Mouse (Mus musculus) liver, postnatal 0 days (tissue): ENCODE results near the gene Pam. TPM values are rescaled to one million over a fixed set of nuclear protein-coding genes. Genes with fewer than 3 reads are reported as not detected.

Experiments used
- ATAC-seq: fragments of 200-750 bp; cut with Nextera tagmentation; 2 replicates; pipeline ENCODE4 v1.8.0; 2017; ENCODE audit warnings: mild to moderate bottlenecking, moderate library complexity
- DNase-seq: peaks from one replicate; pipeline ENCODE4 v3.0.0-alpha.2; 2016
- H3K27ac ChIP-seq: fragments of 300-500 bp; sonication (generic); 2 replicates; pipeline ENCODE4 v1.5.1; 2014; ENCODE audit warnings: antibody characterized with exemption, moderate library complexity, mild to moderate bottlenecking, low read depth
- H3K27me3 ChIP-seq: fragments of 300-500 bp; sonication (generic); 2 replicates; pipeline ENCODE4 v1.6.1; 2014; ENCODE audit warnings: low read length, control low read depth, mixed read lengths; ENCODE audit not compliant: insufficient read depth
- H3K36me3 ChIP-seq: fragments of 300-500 bp; sonication (generic); replicated peaks from 2 replicates; pipeline ENCODE4 v1.6.1; 2014; ENCODE audit warnings: mild to moderate bottlenecking, control low read depth, low read length, moderate library complexity, mixed read lengths; ENCODE audit not compliant: insufficient read depth
- H3K4me1 ChIP-seq: fragments of 300-500 bp; sonication (generic); 2 replicates; pipeline ENCODE4 v1.6.1; 2014; ENCODE audit warnings: antibody characterized with exemption, mild to moderate bottlenecking, control low read depth; ENCODE audit not compliant: insufficient read depth
- H3K4me2 ChIP-seq: fragments of 300-500 bp; sonication (generic); 2 replicates; pipeline ENCODE4 v1.6.1; 2014; ENCODE audit warnings: low read depth, mild to moderate bottlenecking, low read length, moderate library complexity, mixed read lengths
- H3K4me3 ChIP-seq: fragments of 300-500 bp; sonication (generic); 2 replicates; pipeline ENCODE4 v1.5.1; 2014; ENCODE audit warnings: low read depth, low read length
- H3K9ac ChIP-seq: fragments of 300-500 bp; sonication (generic); replicated peaks from 2 replicates; pipeline ENCODE4 v1.6.1; 2014; ENCODE audit warnings: mild to moderate bottlenecking, moderate library complexity
- H3K9me3 ChIP-seq: fragments of 300-500 bp; sonication (generic); 2 replicates; pipeline ENCODE4 v1.6.1; 2016; ENCODE audit warnings: mild to moderate bottlenecking, control low read depth, low read length, mixed read lengths
- CTCF ChIP-seq: sonication (generic); IDR thresholded peaks from 2 replicates; pipeline ENCODE4 v1.5.1; 2016; ENCODE audit warnings: antibody characterized with exemption, low read depth
- EP300 ChIP-seq: IDR thresholded peaks from 2 replicates; pipeline ENCODE4 v1.6.1; 2016; ENCODE audit warnings: antibody characterized with exemption, low read depth, mild to moderate bottlenecking
- WGBS: fragments of 180-500 bp; shearing (Covaris S2); extraction: QIAGEN DNeasy Blood & Tissue Kit; methylation state at CpG from one replicate; pipeline ENCODE4 v1.1.7; 2014; ENCODE audit not compliant: insufficient replicate concordance; 5-methylcytosine and 5-hydroxymethylcytosine counted together
- polyA plus RNA-seq: library from polyadenylated mRNA; unstranded; fragments of >200 nt; fragmentation: Nextera tagmentation; extraction: Ambion mirVana; gene quantifications from 2 replicates; pipeline ENCODE4 v1.2.1, GENCODE M21; 2015

Gene Pam
- polyA plus RNA-seq, 1 experiment from 2014 or later: 21.8 TPM

DNA sequence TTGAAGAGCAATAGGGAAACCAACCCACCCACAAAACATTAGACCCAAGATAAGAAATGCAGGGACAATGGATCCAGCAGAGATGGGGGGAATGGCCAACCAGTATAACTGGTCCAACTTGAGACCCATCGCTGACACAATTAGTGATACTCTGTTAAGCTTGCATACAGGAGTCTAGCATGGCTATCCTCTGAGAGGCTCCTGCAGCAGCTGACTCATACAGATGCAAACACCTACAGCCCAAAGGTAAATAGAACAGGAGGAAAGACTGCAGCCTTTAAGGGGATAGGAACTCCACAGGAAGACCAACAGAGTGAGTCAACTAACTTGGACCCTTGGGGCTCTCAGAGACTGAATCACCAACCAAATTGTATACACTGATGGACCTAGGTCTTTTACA, 98.4 kb downstream of the Pam start:
- no peak overlapping the region for H3K27ac ChIP-seq
- H3K4me3 ChIP-seq: no peak overlapping the region
- DNase-seq (no peak), ATAC-seq (no peak)
- no peaks in the 10 kb centered on the region for H3K4me1 ChIP-seq
- H3K9ac ChIP-seq: no peak overlapping the region
- H3K4me2 ChIP-seq: no peak overlapping the region
- H3K27me3 ChIP-seq: no peaks in the 10 kb centered on the region
- no peaks in the 10 kb centered on the region for H3K36me3 ChIP-seq
- no peak for TF ChIP-seq CTCF
- TF ChIP-seq EP300: no peak
- 81% methylated on average over 1 of the region's 1 CpGs for WGBS
- no peaks in the 10 kb centered on the region for H3K9me3 ChIP-seq

DNA sequence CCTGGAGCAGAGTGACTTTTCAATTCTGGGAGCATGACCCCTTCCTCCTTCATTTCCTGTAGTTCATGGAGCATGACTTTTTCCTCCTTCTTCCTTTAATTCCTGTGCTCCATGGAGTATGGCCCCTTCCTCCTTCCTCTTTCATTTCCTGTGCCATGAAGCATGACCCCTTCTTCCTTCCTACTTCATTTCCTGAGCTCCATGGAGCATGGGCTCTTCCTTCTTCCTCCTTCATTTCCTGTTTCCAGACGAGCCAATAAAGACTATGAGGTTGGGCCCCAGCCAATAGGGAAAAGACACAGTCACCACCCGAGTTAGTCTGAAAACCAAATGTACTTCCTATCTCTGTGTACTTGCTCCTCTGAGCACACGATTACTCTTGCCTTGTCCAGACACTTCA, 103.5 kb downstream of the Pam start:
- Histone ChIP-seq H3K4me2 (no peak overlapping the region), H3K9ac (no peak overlapping the region), H3K36me3 (no peaks in the 10 kb centered on the region), H3K4me3 (no peak overlapping the region), H3K27ac (no peak overlapping the region), H3K9me3 (no peaks in the 10 kb centered on the region), H3K4me1 (no peaks in the 10 kb centered on the region), H3K27me3 (no peaks in the 10 kb centered on the region)
- ATAC-seq (no peak), DNase-seq (no peak)
- TF ChIP-seq EP300 (no peak), CTCF (no peak)
- 41% methylated on average over 3 of the region's 3 CpGs for WGBS

DNA sequence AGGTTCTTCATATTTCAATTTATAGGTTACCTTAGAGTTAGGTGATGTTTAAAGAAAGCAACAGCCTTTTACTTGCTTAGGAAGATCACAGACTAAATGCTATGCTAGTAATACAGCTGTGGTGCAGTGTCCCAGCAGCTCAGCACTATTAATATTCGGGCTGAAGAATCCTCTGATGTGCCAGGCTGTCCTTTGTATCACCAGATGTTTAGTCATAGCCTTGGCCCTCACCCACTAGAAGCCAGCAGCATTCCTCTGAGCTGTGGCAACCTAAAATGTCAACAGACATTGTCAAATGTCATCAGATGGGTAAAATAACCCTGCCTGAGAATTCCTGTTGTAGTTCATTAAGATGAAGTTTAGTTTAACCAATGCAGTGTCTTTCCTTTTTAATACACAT, 112.3 kb downstream of the Pam start:
- DNase-seq: no peak
- TF ChIP-seq EP300 (no peak), CTCF (no peak)
- H3K4me2 ChIP-seq: no peak overlapping the region
- H3K9me3 ChIP-seq: no peaks in the 10 kb centered on the region
- no peaks in the 10 kb centered on the region for H3K4me1 ChIP-seq
- H3K9ac ChIP-seq: no peak overlapping the region
- no peaks in the 10 kb centered on the region for H3K27me3 ChIP-seq
- no peaks in the 10 kb centered on the region for H3K36me3 ChIP-seq
- no peak overlapping the region for H3K27ac ChIP-seq
- no peak overlapping the region for H3K4me3 ChIP-seq
- 48% methylated on average over 1 of the region's 1 CpGs for WGBS
- ATAC-seq: no peak

DNA sequence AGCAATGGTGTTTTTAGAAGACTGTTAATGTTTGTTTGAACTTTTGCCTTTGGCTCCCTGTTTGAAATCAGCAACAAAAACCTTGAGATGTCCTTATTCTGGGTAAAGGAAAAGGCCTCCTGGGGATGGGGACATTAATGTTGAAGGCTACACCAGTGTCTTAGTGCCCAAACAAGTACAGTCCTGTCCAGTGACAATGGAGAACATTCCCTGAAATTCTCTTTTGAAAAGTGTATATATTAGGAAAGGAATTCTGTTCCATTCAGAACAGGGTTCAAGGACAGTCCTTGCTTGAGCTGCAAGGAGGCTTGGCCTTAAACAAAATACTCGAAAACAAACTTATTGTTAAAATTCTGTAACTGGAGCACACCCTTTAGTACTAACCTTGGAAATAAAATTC, 116.0 kb downstream of the Pam start:
- ATAC-seq (no peak), DNase-seq (no peak)
- Histone ChIP-seq H3K4me2 (no peak overlapping the region), H3K9ac (no peak overlapping the region), H3K4me3 (no peak overlapping the region), H3K27ac (no peak overlapping the region), H3K9me3 (no peaks in the 10 kb centered on the region), H3K27me3 (peaks cover 3% of the 10 kb centered on the region; the same call in 1 of the 2 replicates), H3K36me3 (no peaks in the 10 kb centered on the region), H3K4me1 (no peaks in the 10 kb centered on the region)
- WGBS: 73% methylated on average over 1 of the region's 1 CpGs
- TF ChIP-seq CTCF: no peak
- no peak for TF ChIP-seq EP300

DNA sequence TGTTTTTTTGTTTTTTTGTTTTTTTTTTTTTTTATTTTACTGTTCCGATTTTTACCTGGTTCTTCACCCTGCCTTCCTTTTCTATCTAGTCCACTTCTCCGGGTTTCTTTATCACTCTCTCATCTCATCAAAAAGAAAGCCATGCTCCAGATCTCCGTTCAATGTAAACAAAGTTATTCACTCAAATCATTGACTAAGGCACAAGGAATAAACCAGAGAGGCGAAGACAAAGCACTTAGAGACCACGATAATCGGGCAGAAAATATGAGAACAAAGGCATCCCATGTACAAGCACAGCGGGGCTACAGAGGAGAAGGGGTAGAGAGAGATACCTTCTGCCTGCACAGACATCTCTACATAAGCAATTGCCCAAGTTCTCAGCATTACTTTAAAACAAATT, 117.9 kb downstream of the Pam start:
- Histone ChIP-seq H3K9me3 (no peaks in the 10 kb centered on the region), H3K9ac (no peak overlapping the region), H3K27me3 (peaks cover 3% of the 10 kb centered on the region; the same call in 1 of the 2 replicates), H3K27ac (no peak overlapping the region), H3K4me3 (peak overlapping the region; percentile 49; the same call in 1 of the 2 replicates), H3K4me2 (peak overlapping the region; percentile 80), H3K4me1 (no peaks in the 10 kb centered on the region), H3K36me3 (no peaks in the 10 kb centered on the region)
- ATAC-seq (no peak), DNase-seq (no peak)
- TF ChIP-seq CTCF (no peak), EP300 (no peak)
- WGBS: 31% methylated on average over 7 of the region's 7 CpGs

DNA sequence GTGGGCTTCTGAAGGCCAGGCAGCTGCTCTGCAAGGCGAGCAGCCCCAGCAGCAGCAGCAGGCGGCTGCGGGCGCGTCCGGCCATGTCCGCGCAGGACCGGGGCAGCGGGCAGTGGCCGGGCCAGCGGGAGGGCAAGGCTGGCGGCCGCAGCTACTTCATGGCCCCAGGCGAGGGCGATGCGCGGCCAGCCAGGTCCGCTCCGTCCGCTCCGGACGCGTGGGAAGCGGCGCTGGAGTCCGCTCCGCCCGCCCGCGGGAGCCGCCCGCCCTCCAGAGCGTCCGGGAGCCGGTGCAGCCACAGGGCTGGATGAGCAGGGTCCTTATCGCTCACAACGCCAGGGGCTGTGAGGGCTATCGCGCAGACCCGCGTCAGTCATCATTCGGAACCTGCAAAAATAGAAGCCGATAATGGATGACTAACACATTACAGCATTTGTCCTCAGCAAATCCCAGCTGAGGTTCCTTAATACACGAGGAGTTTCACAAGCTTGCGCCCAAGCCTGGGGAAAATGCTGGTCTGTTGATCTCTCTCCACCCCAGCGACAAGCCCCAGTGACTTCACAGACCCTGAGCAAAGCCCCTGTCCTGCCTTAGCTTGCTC, 118.5 kb downstream of the Pam start:
- Histone ChIP-seq H3K27me3 (peaks cover 3% of the 10 kb centered on the region; the same call in 1 of the 2 replicates), H3K4me2 (peak overlapping the region; percentile 80), H3K27ac (peak overlapping the region; percentile 68; the same call in 1 of the 2 replicates), H3K9ac (peak overlapping the region; percentile 18; the same call in 1 of the 2 replicates), H3K4me1 (no peaks in the 10 kb centered on the region), H3K4me3 (peak overlapping the region; percentile 49), H3K9me3 (no peaks in the 10 kb centered on the region), H3K36me3 (no peaks in the 10 kb centered on the region)
- WGBS: 1% methylated on average over 47 of the region's 47 CpGs
- TF ChIP-seq CTCF (0 out of 2 replicates have a peak, but pooled peaks have one; percentile 20), EP300 (0 out of 2 replicates have a peak, but pooled peaks have one; percentile 18)
- peak; percentile 89 for ATAC-seq
- peak; percentile 62 for DNase-seq
